Mouse (Mus musculus): ENCODE data around the gene Spns1. TPM values are rescaled to one million over a fixed set of nuclear protein-coding genes. Genes with fewer than 3 reads are reported as not detected.
"Not testable (repeated sequence)": the region's sequence is repeated elsewhere in the genome, so short reads cannot be mapped to it uniquely, and the experiment has no call there.

Gene Spns1
- total RNA-seq, 1 experiment from 2014 or later = 10.4 TPM

- no peak for ATAC-seq (replicated peaks; ENCODE audit: insufficient number of reproducible peaks, low FRiP score, low TSS enrichment, poor library complexity, severe bottlenecking)
These were observed 30.2 kb downstream of the Spns1 start for GRCm38 (mm10) chr7:126347098-126347497.

- no peak for ATAC-seq (replicated peaks; ENCODE audit: insufficient number of reproducible peaks, low FRiP score, low TSS enrichment, poor library complexity, severe bottlenecking)
These were observed 31.3 kb downstream of the Spns1 start for GRCm38 (mm10) chr7:126345969-126346368.

GRCm38 (mm10) chr7:126345557-126345956 is 31.7 kb downstream of the Spns1 start:
- ATAC-seq (replicated peaks; ENCODE audit: insufficient number of reproducible peaks, low FRiP score, low TSS enrichment, poor library complexity, severe bottlenecking) = no peak

GRCm38 (mm10) chr7:126340896-126341295 is 36.4 kb downstream of the Spns1 start:
- ATAC-seq (replicated peaks; ENCODE audit: insufficient number of reproducible peaks, low FRiP score, low TSS enrichment, poor library complexity, severe bottlenecking) = no peak

GRCm38 (mm10) chr7:126340206-126340618 is 37.0 kb downstream of the Spns1 start:
- ATAC-seq (replicated peaks; ENCODE audit: insufficient number of reproducible peaks, low FRiP score, low TSS enrichment, poor library complexity, severe bottlenecking) = no peak

GRCm38 (mm10) chr7:126339521-126339971 is 37.7 kb downstream of the Spns1 start:
- no peak for ATAC-seq (replicated peaks; ENCODE audit: insufficient number of reproducible peaks, low FRiP score, low TSS enrichment, poor library complexity, severe bottlenecking)

GRCm38 (mm10) chr7:126338906-126339305 is 38.3 kb downstream of the Spns1 start:
- no peak for ATAC-seq (replicated peaks; ENCODE audit: insufficient number of reproducible peaks, low FRiP score, low TSS enrichment, poor library complexity, severe bottlenecking)

- no peak for ATAC-seq (replicated peaks; ENCODE audit: insufficient number of reproducible peaks, low FRiP score, low TSS enrichment, poor library complexity, severe bottlenecking)
These were observed 41.7 kb downstream of the Spns1 start for GRCm38 (mm10) chr7:126335556-126335955.

- no peak for ATAC-seq (replicated peaks; ENCODE audit: insufficient number of reproducible peaks, low FRiP score, low TSS enrichment, poor library complexity, severe bottlenecking)
These were observed 44.6 kb downstream of the Spns1 start for GRCm38 (mm10) chr7:126332691-126333090.

GRCm38 (mm10) chr7:126330693-126331092 is 46.6 kb downstream of the Spns1 start:
- no peak for ATAC-seq (replicated peaks; ENCODE audit: insufficient number of reproducible peaks, low FRiP score, low TSS enrichment, poor library complexity, severe bottlenecking)

- ATAC-seq (replicated peaks; ENCODE audit: insufficient number of reproducible peaks, low FRiP score, low TSS enrichment, poor library complexity, severe bottlenecking) = no peak
These were observed 47.2 kb downstream of the Spns1 start for GRCm38 (mm10) chr7:126329907-126330645.

GRCm38 (mm10) chr7:126328848-126329247 is 48.4 kb downstream of the Spns1 start:
- ATAC-seq (replicated peaks; ENCODE audit: insufficient number of reproducible peaks, low FRiP score, low TSS enrichment, poor library complexity, severe bottlenecking) = not testable (repeated sequence)

GRCm38 (mm10) chr7:126325576-126326273 is 51.5 kb downstream of the Spns1 start:
- ATAC-seq (replicated peaks; ENCODE audit: insufficient number of reproducible peaks, low FRiP score, low TSS enrichment, poor library complexity, severe bottlenecking) = not testable (repeated sequence)

- ATAC-seq (replicated peaks; ENCODE audit: insufficient number of reproducible peaks, low FRiP score, low TSS enrichment, poor library complexity, severe bottlenecking) = no peak
These were observed 52.5 kb downstream of the Spns1 start for GRCm38 (mm10) chr7:126324791-126325190.

- ATAC-seq (replicated peaks; ENCODE audit: insufficient number of reproducible peaks, low FRiP score, low TSS enrichment, poor library complexity, severe bottlenecking) = 0 out of 2 replicates have a peak, but pooled peaks have one; percentile 73
These were observed 53.5 kb downstream of the Spns1 start for GRCm38 (mm10) chr7:126323729-126324128.

Other genes with a start within 250 kb of the Spns1 start
- gene Xpo6, start 176.9 kb downstream of the Spns1 start, total RNA-seq (2017) = 62.9 to 79.9 TPM (median 73.8 TPM) in 3 replicates
- gene Sbk1, start 104.8 kb downstream of the Spns1 start, total RNA-seq (2017) = 15.4 to 20.7 TPM (median 16.7 TPM) in 3 replicates
- 14.9 to 47.4 TPM (median 19.3 TPM) in 3 replicates for gene Lat, start 7.9 kb downstream of the Spns1 start, total RNA-seq (2017)
- gene Nfatc2ip, start 19.3 kb upstream of the Spns1 start, total RNA-seq (2017) = 9.6 to 13.0 TPM (median 9.7 TPM) in 3 replicates
- 49.1 to 63.4 TPM (median 61.8 TPM) in 3 replicates for gene Cd19, start 37.4 kb upstream of the Spns1 start, total RNA-seq (2017)
- gene Rabep2, start 51.3 kb upstream of the Spns1 start, total RNA-seq (2017) = 37.8 to 61.5 TPM (median 58.5 TPM) in 3 replicates
- gene Atp2a1, start 85.7 kb upstream of the Spns1 start, total RNA-seq (2017) = 0.10 to 0.58 TPM (median 0.32 TPM) in 3 replicates
- 9.4 to 32.9 TPM (median 15.4 TPM) in 3 replicates for gene Sh2b1, start 98.0 kb upstream of the Spns1 start, total RNA-seq (2017)
- gene Tufm, start 109.9 kb upstream of the Spns1 start, total RNA-seq (2017) = 18.0 to 32.9 TPM (median 25.4 TPM) in 3 replicates
- 23.4 to 73.3 TPM (median 30.7 TPM) in 3 replicates for gene Atxn2l, start 126.0 kb upstream of the Spns1 start, total RNA-seq (2017)
- gene Eif3c, start 189.0 kb upstream of the Spns1 start, total RNA-seq (2017) = 127 to 175 TPM (median 140 TPM) in 3 replicates
- gene Apobr, start 207.5 kb upstream of the Spns1 start, total RNA-seq (2017) = 124 to 141 TPM (median 133 TPM) in 3 replicates
- gene Cln3, start 208.4 kb upstream of the Spns1 start, total RNA-seq (2017) = 74.9 to 128 TPM (median 92.8 TPM) in 3 replicates
- 8.3 to 10.4 TPM (median 9.8 TPM) in 3 replicates for gene Il27, start 217.5 kb upstream of the Spns1 start, total RNA-seq (2017)